Mouse (Mus musculus) CH12.LX (cell line): Measurements from ENCODE around the gene Dtnb. TPM values are rescaled to one million over a fixed set of nuclear protein-coding genes. Genes with fewer than 3 reads are reported as not detected.

ENCODE experiments used
- DNase-seq: peaks from one replicate; pipeline ENCODE4 v3.0.0-alpha.2; 2013; ENCODE audit errors: extremely low read depth
- H3K27ac ChIP-seq: 2 replicates; pipeline ENCODE4 v1.5.1; 2012; ENCODE audit warnings: low read depth, mild to moderate bottlenecking, control low read depth, moderate library complexity; ENCODE audit not compliant: insufficient read depth
- H3K27me3 ChIP-seq: replicated peaks from 2 replicates; pipeline ENCODE3; 2012; ENCODE audit warnings: inconsistent platforms
- H3K36me3 ChIP-seq, 2 experiments: replicated peaks in 1 of 2; 2 replicates each; pipeline versions ENCODE3 to v1.6.1; 2012; ENCODE audit warnings: inconsistent platforms in 1 of 2, low read length in 1 of 2, mild to moderate bottlenecking in 1 of 2, mixed read lengths in 1 of 2, moderate library complexity in 1 of 2; ENCODE audit not compliant: control insufficient read depth in 1 of 2, insufficient read depth in 1 of 2
- H3K4me1 ChIP-seq, 2 experiments: 2 replicates each; pipeline ENCODE4 v1.6.1; 2012; ENCODE audit warnings: inconsistent platforms in 1 of 2, moderate library complexity in 1 of 2; ENCODE audit not compliant: insufficient read depth in 2 of 2, control insufficient read depth in 1 of 2
- H3K4me2 ChIP-seq: 2 replicates; pipeline ENCODE4 v1.6.1; 2012; ENCODE audit warnings: low read depth, mild to moderate bottlenecking, control low read depth; ENCODE audit not compliant: poor library complexity, insufficient read depth, severe bottlenecking
- H3K4me3 ChIP-seq, 3 experiments: fragments of 150-350 bp in 1 of 3; sonication (generic) in 1 of 3; replicated peaks in 1 of 3; 2 replicates each; pipeline versions ENCODE3 to v1.5.1; 2011 to 2012; ENCODE audit warnings: low read depth in 2 of 3, low read length in 2 of 3, mild to moderate bottlenecking in 2 of 3, moderate library complexity in 2 of 3, control low read depth in 1 of 3, improper control_type of control experiment in 1 of 3, inconsistent platforms in 1 of 3, mixed read lengths in 1 of 3; ENCODE audit not compliant: poor library complexity in 1 of 3
- H3K79me2 ChIP-seq: replicated peaks from 2 replicates; pipeline ENCODE4 v1.6.1; 2012; ENCODE audit warnings: mild to moderate bottlenecking, moderate library complexity; ENCODE audit not compliant: control insufficient read depth, poor library complexity, insufficient read depth, severe bottlenecking; ENCODE audit errors: extremely low read depth
- H3K9ac ChIP-seq: 2 replicates; pipeline ENCODE4 v1.6.1; 2012; ENCODE audit warnings: low read depth, mild to moderate bottlenecking, control low read depth, moderate library complexity; ENCODE audit not compliant: insufficient read depth
- H3K9me3 ChIP-seq: replicated peaks from 2 replicates; pipeline ENCODE3; 2012; ENCODE audit warnings: low read length, inconsistent platforms, mixed read lengths
- CHD2 ChIP-seq: IDR thresholded peaks from 2 replicates; pipeline ENCODE4 v1.6.1; 2011; ENCODE audit warnings: low read length, improper control_type of control experiment
- CTCF ChIP-seq, 2 experiments: IDR thresholded peaks in 1 of 2; conservative IDR thresholded peaks in 1 of 2; 2 replicates each; pipeline ENCODE4 v1.5.1; 2011 to 2012; ENCODE audit warnings: low read depth in 2 of 2, low read length in 2 of 2, improper control_type of control experiment in 1 of 2, inconsistent platforms in 1 of 2, mild to moderate bottlenecking in 1 of 2, moderate library complexity in 1 of 2
- ELF1 ChIP-seq: IDR thresholded peaks from 2 replicates; pipeline ENCODE4 v1.6.1; 2014; ENCODE audit warnings: low read depth, mild to moderate bottlenecking, inconsistent platforms, low read length, improper control_type of control experiment
- EP300 ChIP-seq: IDR thresholded peaks from 2 replicates; pipeline ENCODE4 v1.6.1; 2011; ENCODE audit warnings: low read length, improper control_type of control experiment
- ETS1 ChIP-seq: conservative IDR thresholded peaks from 2 replicates; pipeline ENCODE4 v1.6.1; 2012; ENCODE audit warnings: low read depth, mild to moderate bottlenecking, inconsistent platforms, low read length, improper control_type of control experiment, moderate library complexity
- JUN ChIP-seq: IDR thresholded peaks from 2 replicates; pipeline ENCODE4 v1.6.1; 2011; ENCODE audit warnings: low read depth, mild to moderate bottlenecking, low read length, improper control_type of control experiment, moderate library complexity; ENCODE audit not compliant: insufficient read depth
- JUND ChIP-seq: conservative IDR thresholded peaks from 2 replicates; pipeline ENCODE4 v1.6.1; 2011; ENCODE audit warnings: low read depth, low read length, improper control_type of control experiment
- KAT2A ChIP-seq: IDR thresholded peaks from 2 replicates; pipeline ENCODE4 v1.6.1; 2012; ENCODE audit warnings: low read length, improper control_type of control experiment, inconsistent platforms; ENCODE audit not compliant: insufficient replicate concordance
- MAFK ChIP-seq: IDR thresholded peaks from 2 replicates; pipeline ENCODE4 v1.6.1; 2011; ENCODE audit warnings: low read length, improper control_type of control experiment; ENCODE audit not compliant: insufficient replicate concordance
- MAZ ChIP-seq: IDR thresholded peaks from 2 replicates; pipeline ENCODE4 v1.6.1; 2012; ENCODE audit warnings: low read depth, mild to moderate bottlenecking, inconsistent platforms, low read length, improper control_type of control experiment, moderate library complexity
- MXI1 ChIP-seq: IDR thresholded peaks from 2 replicates; pipeline ENCODE4 v1.6.1; 2011; ENCODE audit warnings: mild to moderate bottlenecking, low read depth, low read length, improper control_type of control experiment
- NELFE ChIP-seq: IDR thresholded peaks from 2 replicates; pipeline ENCODE4 v1.6.1; 2011; ENCODE audit warnings: low read depth, low read length, improper control_type of control experiment
- POLR2A ChIP-seq: IDR thresholded peaks from 2 replicates; pipeline ENCODE4 v1.6.1; 2011; ENCODE audit warnings: low read depth, mild to moderate bottlenecking, improper control_type of control experiment, low read length
- RAD21 ChIP-seq: IDR thresholded peaks from 2 replicates; pipeline ENCODE4 v1.6.1; 2011; ENCODE audit warnings: low read depth, mild to moderate bottlenecking, low read length, improper control_type of control experiment, moderate library complexity
- SIN3A ChIP-seq: IDR thresholded peaks from 2 replicates; pipeline ENCODE4 v1.6.1; 2012; ENCODE audit warnings: low read length, improper control_type of control experiment, inconsistent platforms
- SMC3 ChIP-seq: IDR thresholded peaks from 2 replicates; pipeline ENCODE4 v1.6.1; 2011; ENCODE audit warnings: low read depth, low read length, improper control_type of control experiment
- TCF12 ChIP-seq: IDR thresholded peaks from 2 replicates; pipeline ENCODE4 v1.6.1; 2014; ENCODE audit warnings: low read depth, mild to moderate bottlenecking, inconsistent platforms, low read length, improper control_type of control experiment
- UBTF ChIP-seq: IDR thresholded peaks from 2 replicates; pipeline ENCODE4 v1.6.1; 2012; ENCODE audit warnings: low read depth, mild to moderate bottlenecking, inconsistent platforms, low read length, improper control_type of control experiment, moderate library complexity
- USF1 ChIP-seq: IDR thresholded peaks from 2 replicates; pipeline ENCODE4 v1.6.1; 2014; ENCODE audit warnings: low read depth, mild to moderate bottlenecking, inconsistent platforms, low read length, improper control_type of control experiment
- USF2 ChIP-seq: conservative IDR thresholded peaks from 2 replicates; pipeline ENCODE4 v1.6.1; 2011; ENCODE audit warnings: low read depth, low read length, improper control_type of control experiment
- ZC3H11A ChIP-seq: IDR thresholded peaks from 2 replicates; pipeline ENCODE4 v1.6.1; 2012; ENCODE audit warnings: low read depth, mild to moderate bottlenecking, inconsistent platforms, low read length, improper control_type of control experiment
- ZNF384 ChIP-seq: IDR thresholded peaks from 2 replicates; pipeline ENCODE4 v1.6.1; 2012; ENCODE audit warnings: low read depth, low read length, improper control_type of control experiment, inconsistent platforms
- dilution Hi-C: fragments of 300-500 bp; cut with MboI; formaldehyde crosslinking; loops from 2 replicates; pipeline ENCODE4 v1.14.3; 2020; ENCODE audit warnings: low sequenced_read_pairs; ENCODE audit not compliant: extremely low pct_unique_long_range_greater_than_20kb, extremely low pct_ligation_motif_present
- in situ Hi-C: fragments of 300-500 bp; cut with MboI; formaldehyde crosslinking; loops from 3 replicates; pipeline ENCODE4 v1.14.3; 2019; ENCODE audit warnings: low sequenced_read_pairs, low pct_ligation_motif_present, low pct_unique_long_range_greater_than_20kb, mixed read lengths
- polyA plus RNA-seq: library from polyadenylated mRNA; unstranded; fragments of >175 nt; gene quantifications from 2 replicates; pipeline ENCODE4 v1.2.1, GENCODE M21; 2012; ENCODE audit warnings: low read depth; ENCODE audit not compliant: insufficient read length
- total RNA-seq, 2 experiments: library from RNA; depleted of rRNA; stranded (reverse); fragments of 300-350 nt in 1 of 2; fragments of >200 nt in 1 of 2; gene quantifications; 2 replicates each; pipeline ENCODE4 v1.2.3; 2012 to 2014

Gene Dtnb
- total and polyA plus RNA-seq, 3 experiments: 8.1 to 26.0 (median 17.4) TPM

DNA sequence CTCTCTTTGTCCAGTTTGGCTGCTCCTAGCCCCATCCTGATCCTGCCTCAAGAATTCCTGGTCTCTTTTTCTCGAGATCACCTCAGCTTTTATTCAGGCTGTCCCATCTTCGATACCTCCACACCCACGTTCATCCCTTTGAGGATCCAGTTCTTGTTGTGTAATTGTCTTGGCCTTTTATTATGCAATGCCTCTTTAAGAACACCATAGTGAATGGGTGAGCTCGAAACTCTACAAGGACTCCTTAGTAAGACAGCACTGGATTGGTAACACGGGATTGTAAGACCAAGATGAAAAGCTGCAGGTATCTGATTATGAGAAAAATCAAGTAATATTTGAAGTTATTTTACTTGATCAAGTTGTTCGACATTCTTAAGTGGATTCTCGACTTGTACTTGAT, 34.0 kb downstream of the Dtnb start:
- H3K27ac ChIP-seq: no peak overlapping the region
- DNase-seq: no peak
- H3K4me3 ChIP-seq: no peak overlapping the region
- peaks cover 0 to 3% of the 10 kb centered on the region in 2 experiments; a peak in 1 of 4 replicates for H3K4me1 ChIP-seq
- no peaks in the 10 kb centered on the region for H3K27me3 ChIP-seq
- no peaks in the 10 kb centered on the region for H3K79me2 ChIP-seq
- no peaks in the 10 kb centered on the region for H3K9me3 ChIP-seq
- dilution Hi-C loops (no loop called here), in situ Hi-C loops (no loop called here)
- H3K36me3 ChIP-seq: peaks cover 0 to 8% of the 10 kb centered on the region in 2 experiments
- H3K9ac ChIP-seq: no peak overlapping the region
- TF ChIP-seq UBTF (no peak), MAZ (no peak), KAT2A (no peak), EP300 (no peak), ELF1 (no peak), TCF12 (no peak), USF1 (no peak), NELFE (no peak), JUND (no peak), ZNF384 (no peak), ETS1 (no peak), SIN3A (no peak), MAFK (no peak), ZC3H11A (no peak), MXI1 (no peak), JUN (no peak), POLR2A (no peak), CTCF (conservative IDR thresholded peaks at IDR 0.05 in 1 of 2, IDR thresholded peaks at IDR 0.05 in 1 of 2; ENCODE audit: low read depth in 2 of 2, low read length in 2 of 2) (no peak), CHD2 (no peak), USF2 (no peak)
- no peak overlapping the region for H3K4me2 ChIP-seq

DNA sequence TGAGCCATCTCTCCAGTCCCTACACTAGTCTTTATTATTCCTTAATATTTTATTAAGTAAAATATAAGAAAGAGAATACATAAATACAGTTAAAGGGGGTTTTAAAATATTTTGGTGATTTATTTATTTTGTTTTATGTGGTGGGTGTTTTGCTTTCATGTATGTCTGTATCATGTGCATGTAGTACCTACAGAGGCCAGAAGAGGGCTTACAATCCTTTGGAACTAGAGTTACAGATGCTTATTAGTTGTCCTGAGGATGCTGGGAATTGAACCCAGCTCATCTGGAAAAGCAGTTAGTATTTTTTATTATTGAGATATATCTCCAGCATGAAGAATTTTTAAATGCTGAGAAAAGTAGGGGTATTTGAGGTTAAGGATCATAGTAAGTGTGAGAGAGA, 37.6 kb downstream of the Dtnb start:
- H3K4me1 ChIP-seq: no peaks in the 10 kb centered on the region
- in situ Hi-C loops: no loop called here
- no peak overlapping the region for H3K4me2 ChIP-seq
- H3K36me3 ChIP-seq: peaks cover 0 to 10% of the 10 kb centered on the region in 2 experiments
- no peak overlapping the region for H3K9ac ChIP-seq
- H3K9me3 ChIP-seq: no peaks in the 10 kb centered on the region
- H3K27me3 ChIP-seq: no peaks in the 10 kb centered on the region
- no peak overlapping the region for H3K4me3 ChIP-seq
- dilution Hi-C loops: no loop called here
- H3K27ac ChIP-seq: no peak overlapping the region
- peak; percentile 34 for DNase-seq
- no peaks in the 10 kb centered on the region for H3K79me2 ChIP-seq
- TF ChIP-seq RAD21: peak; percentile 28
- no peak for TF ChIP-seq ETS1
- TF ChIP-seq USF1: no peak
- TF ChIP-seq SMC3: peak; percentile 20; the same call in 1 of the 2 replicates
- no peak for TF ChIP-seq ELF1
- peak; percentile 28 to 55; a peak in 3 of 4 replicates for TF ChIP-seq CTCF (conservative IDR thresholded peaks at IDR 0.05 in 1 of 2, IDR thresholded peaks at IDR 0.05 in 1 of 2; ENCODE audit: low read depth in 2 of 2, low read length in 2 of 2)
- TF ChIP-seq NELFE: no peak
- TF ChIP-seq, all 38 proteins: peak for 3
